Mouse (Mus musculus) liver, embryonic 12.5 days (tissue): ENCODE measurements around the gene Ofd1. TPM values are rescaled to one million over a fixed set of nuclear protein-coding genes. Genes with fewer than 3 reads are reported as not detected.
A peak's percentile ranks its signal among the peaks of the same experiment; 100 is the strongest.

Source experiments
- ATAC-seq: fragments of 200-750 bp; cut with Nextera tagmentation; 2 replicates; pipeline ENCODE4 v1.8.0; 2017; ENCODE audit warnings: moderate number of reproducible peaks, mild to moderate bottlenecking, moderate library complexity
- H3K27ac ChIP-seq: fragments of 300-500 bp; sonication (generic); 2 replicates; pipeline ENCODE4 v1.5.1; 2016; ENCODE audit warnings: mild to moderate bottlenecking
- H3K27me3 ChIP-seq: fragments of 300-500 bp; sonication (generic); replicated peaks from 2 replicates; pipeline ENCODE4 v1.6.1; 2016; ENCODE audit warnings: mild to moderate bottlenecking, moderate library complexity
- H3K36me3 ChIP-seq: fragments of 300-500 bp; sonication (generic); 2 replicates; pipeline ENCODE4 v1.6.1; 2016; ENCODE audit warnings: mild to moderate bottlenecking, moderate library complexity
- H3K4me1 ChIP-seq: fragments of 300-500 bp; sonication (generic); 2 replicates; pipeline ENCODE4 v1.6.1; 2016
- H3K4me2 ChIP-seq: fragments of 300-500 bp; sonication (generic); 2 replicates; pipeline ENCODE4 v1.6.1; 2016; ENCODE audit warnings: mild to moderate bottlenecking, moderate library complexity
- H3K4me3 ChIP-seq: fragments of 300-500 bp; sonication (generic); 2 replicates; pipeline ENCODE4 v1.5.1; 2016; ENCODE audit warnings: mild to moderate bottlenecking, moderate library complexity
- H3K9ac ChIP-seq: fragments of 300-500 bp; sonication (generic); 2 replicates; pipeline ENCODE4 v1.6.1; 2016; ENCODE audit warnings: mild to moderate bottlenecking, moderate library complexity
- H3K9me3 ChIP-seq: fragments of 300-500 bp; sonication (generic); replicated peaks from 2 replicates; pipeline ENCODE4 v1.6.1; 2016; ENCODE audit warnings: mild to moderate bottlenecking, moderate library complexity
- WGBS: fragments of 180-500 bp; shearing (Covaris S2); methylation state at CpG from one replicate; pipeline ENCODE4 v1.1.7; 2016; ENCODE audit not compliant: insufficient replicate concordance; 5-methylcytosine and 5-hydroxymethylcytosine counted together
- polyA plus RNA-seq: library from polyadenylated mRNA; unstranded; fragments of >200 nt; fragmentation: Nextera tagmentation; extraction: Ambion mirVana; gene quantifications from 2 replicates; pipeline ENCODE4 v1.2.1, GENCODE M21; 2016

Ofd1 gene
- polyA plus RNA-seq, 1 experiment from 2014 or later: 4.4 TPM

GRCm38 (mm10) chrX:166434812-166435211 is 5.7 kb downstream of the Ofd1 start:
- Histone ChIP-seq H3K4me2 (no peak overlapping the region), H3K36me3 (peaks cover 7% of the 10 kb centered on the region; the same call in 1 of the 2 replicates), H3K4me1 (peaks cover 5% of the 10 kb centered on the region), H3K4me3 (no peak overlapping the region), H3K9ac (no peak overlapping the region), H3K27me3 (peaks cover under 1% of the 10 kb centered on the region; the same call in 1 of the 2 replicates), H3K9me3 (no peaks in the 10 kb centered on the region), H3K27ac (no peak overlapping the region)
- ATAC-seq: no peak
- WGBS: 67% methylated on average over 2 of the region's 2 CpGs

- Histone ChIP-seq H3K27me3 (no peaks in the 10 kb centered on the region), H3K9ac (no peak overlapping the region), H3K4me1 (no peaks in the 10 kb centered on the region), H3K36me3 (peaks cover 5% of the 10 kb centered on the region; the same call in 1 of the 2 replicates), H3K27ac (no peak overlapping the region), H3K4me3 (no peak overlapping the region), H3K9me3 (no peaks in the 10 kb centered on the region), H3K4me2 (no peak overlapping the region)
- no peak for ATAC-seq
- WGBS: 55% methylated on average over 6 of the region's 6 CpGs
Observed at GRCm38 (mm10) chrX:166416196-166416595, 24.3 kb downstream of the Ofd1 start.

- Histone ChIP-seq H3K4me3 (no peak overlapping the region), H3K36me3 (peaks cover 16% of the 10 kb centered on the region; the same call in 1 of the 2 replicates), H3K27ac (no peak overlapping the region), H3K27me3 (0 out of 2 replicates have a peak, but pooled peaks cover 3% of the 10 kb centered on the region), H3K4me2 (no peak overlapping the region), H3K9me3 (no peaks in the 10 kb centered on the region), H3K9ac (no peak overlapping the region), H3K4me1 (no peaks in the 10 kb centered on the region)
- peak; percentile 79 for ATAC-seq
Observed at GRCm38 (mm10) chrX:166407865-166408264, 32.6 kb downstream of the Ofd1 start.

- no peak overlapping the region for H3K27ac ChIP-seq
- H3K4me2 ChIP-seq: no peak overlapping the region
- H3K27me3 ChIP-seq: no peaks in the 10 kb centered on the region
- no peaks in the 10 kb centered on the region for H3K4me1 ChIP-seq
- H3K9me3 ChIP-seq: no peaks in the 10 kb centered on the region
- WGBS: 69% methylated on average over 1 of the region's 1 CpGs
- H3K9ac ChIP-seq: no peak overlapping the region
- ATAC-seq: no peak
- H3K36me3 ChIP-seq: peaks cover 6% of the 10 kb centered on the region; the same call in 1 of the 2 replicates
- H3K4me3 ChIP-seq: no peak overlapping the region
Observed at GRCm38 (mm10) chrX:166393753-166394152, 46.8 kb downstream of the Ofd1 start.

- Histone ChIP-seq H3K36me3 (no peaks in the 10 kb centered on the region), H3K4me1 (no peaks in the 10 kb centered on the region), H3K27ac (no peak overlapping the region), H3K9ac (no peak overlapping the region), H3K27me3 (no peaks in the 10 kb centered on the region; the same call in 1 of the 2 replicates), H3K9me3 (no peaks in the 10 kb centered on the region), H3K4me2 (no peak overlapping the region), H3K4me3 (no peak overlapping the region)
- WGBS: 76% methylated on average over 6 of the region's 6 CpGs
- no peak for ATAC-seq
Observed at GRCm38 (mm10) chrX:166386656-166387055, 53.8 kb downstream of the Ofd1 start.

- 60% methylated on average over 3 of the region's 3 CpGs for WGBS
- no peak overlapping the region for H3K27ac ChIP-seq
- no peaks in the 10 kb centered on the region for H3K9me3 ChIP-seq
- no peak overlapping the region for H3K4me3 ChIP-seq
- peaks cover under 1% of the 10 kb centered on the region; the same call in 1 of the 2 replicates for H3K27me3 ChIP-seq
- ATAC-seq: no peak
- H3K9ac ChIP-seq: no peak overlapping the region
- no peaks in the 10 kb centered on the region for H3K4me1 ChIP-seq
- no peak overlapping the region for H3K4me2 ChIP-seq
- H3K36me3 ChIP-seq: no peaks in the 10 kb centered on the region
Observed at GRCm38 (mm10) chrX:166384935-166385334, 55.6 kb downstream of the Ofd1 start.

GRCm38 (mm10) chrX:166383606-166384005 is 56.9 kb downstream of the Ofd1 start:
- WGBS: 45% methylated on average over 2 of the region's 2 CpGs
- no peak overlapping the region for H3K9ac ChIP-seq
- H3K27me3 ChIP-seq: peaks cover 3% of the 10 kb centered on the region; the same call in 1 of the 2 replicates
- no peak overlapping the region for H3K4me3 ChIP-seq
- no peak overlapping the region for H3K27ac ChIP-seq
- ATAC-seq: no peak
- no peak overlapping the region for H3K4me2 ChIP-seq
- no peaks in the 10 kb centered on the region for H3K9me3 ChIP-seq
- no peaks in the 10 kb centered on the region for H3K36me3 ChIP-seq
- H3K4me1 ChIP-seq: no peaks in the 10 kb centered on the region

GRCm38 (mm10) chrX:166378652-166379051 is 61.9 kb downstream of the Ofd1 start:
- H3K4me2 ChIP-seq: no peak overlapping the region
- no peak overlapping the region for H3K27ac ChIP-seq

GRCm38 (mm10) chrX:166376681-166377328 is 63.7 kb downstream of the Ofd1 start:
- Histone ChIP-seq H3K9me3 (no peaks in the 10 kb centered on the region), H3K27me3 (0 out of 2 replicates have a peak, but pooled peaks cover 3% of the 10 kb centered on the region), H3K9ac (no peak overlapping the region), H3K4me3 (no peak overlapping the region), H3K4me1 (no peaks in the 10 kb centered on the region), H3K4me2 (no peak overlapping the region), H3K27ac (no peak overlapping the region), H3K36me3 (no peaks in the 10 kb centered on the region)
- WGBS: 45% methylated on average over 9 of the region's 9 CpGs
- ATAC-seq: no peak

More at GRCm38 (mm10) chrX:166378652-166379051, 61.9 kb downstream of the Ofd1 start:
- Histone ChIP-seq H3K36me3 (no peaks in the 10 kb centered on the region), H3K9me3 (no peaks in the 10 kb centered on the region), H3K9ac (no peak overlapping the region), H3K27me3 (0 out of 2 replicates have a peak, but pooled peaks cover 3% of the 10 kb centered on the region), H3K4me3 (no peak overlapping the region), H3K4me1 (no peaks in the 10 kb centered on the region)
- WGBS: 66% methylated on average over 5 of the region's 5 CpGs
- ATAC-seq: no peak

GRCm38 (mm10) chrX:166365458-166366213 is 74.9 kb downstream of the Ofd1 start:
- Histone ChIP-seq H3K27ac (no peak overlapping the region), H3K36me3 (no peaks in the 10 kb centered on the region), H3K4me2 (no peak overlapping the region), H3K4me1 (no peaks in the 10 kb centered on the region), H3K9me3 (no peaks in the 10 kb centered on the region), H3K9ac (no peak overlapping the region), H3K4me3 (no peak overlapping the region), H3K27me3 (peaks cover 12% of the 10 kb centered on the region; the same call in 1 of the 2 replicates)
- ATAC-seq: no peak
- WGBS: 70% methylated on average over 8 of the region's 8 CpGs

- no peaks in the 10 kb centered on the region for H3K9me3 ChIP-seq
- no peak overlapping the region for H3K9ac ChIP-seq
- WGBS: 54% methylated on average over 4 of the region's 4 CpGs
- no peak for ATAC-seq
- no peaks in the 10 kb centered on the region for H3K27me3 ChIP-seq
- no peak overlapping the region for H3K4me2 ChIP-seq
- no peaks in the 10 kb centered on the region for H3K36me3 ChIP-seq
- no peaks in the 10 kb centered on the region for H3K4me1 ChIP-seq
- no peak overlapping the region for H3K4me3 ChIP-seq
- H3K27ac ChIP-seq: no peak overlapping the region
Observed at GRCm38 (mm10) chrX:166360455-166360854, 80.0 kb downstream of the Ofd1 start.

- Histone ChIP-seq H3K9ac (no peak overlapping the region), H3K4me3 (no peak overlapping the region), H3K4me1 (no peaks in the 10 kb centered on the region), H3K36me3 (no peaks in the 10 kb centered on the region), H3K4me2 (no peak overlapping the region), H3K27me3 (no peaks in the 10 kb centered on the region), H3K9me3 (no peaks in the 10 kb centered on the region), H3K27ac (no peak overlapping the region)
- ATAC-seq: no peak
- WGBS: 72% methylated on average over 2 of the region's 2 CpGs
Observed at GRCm38 (mm10) chrX:166359927-166360440, 80.5 kb downstream of the Ofd1 start.
